Mouse (Mus musculus) adrenal gland, adult (tissue): ENCODE data around the gene Tbc1d17.

ENCODE experiments used
- DNase-seq, 2 experiments: peaks; one replicate each; pipeline ENCODE4 v3.0.0; 2022 to 2023; ENCODE audit warnings: low spot score in 1 of 2; ENCODE audit not compliant: inconsistent age in 2 of 2

Gene Tbc1d17

GRCm38 (mm10) chr7:44835373-44836015 lies 13.4 kb downstream of the Tbc1d17 start:
- no peak for DNase-seq

GRCm38 (mm10) chr7:44832763-44833162 lies 16.1 kb downstream of the Tbc1d17 start:
- DNase-seq = no peak

GRCm38 (mm10) chr7:44828706-44829105 lies 20.2 kb downstream of the Tbc1d17 start:
- DNase-seq = no peak

- DNase-seq = no peak
Measured at GRCm38 (mm10) chr7:44826771-44827170, 22.1 kb downstream of the Tbc1d17 start.

- DNase-seq = peak; percentile 78 to 93
Measured at GRCm38 (mm10) chr7:44824872-44825271, 24.0 kb downstream of the Tbc1d17 start.

- DNase-seq = no peak
Measured at GRCm38 (mm10) chr7:44823409-44823808, 25.5 kb downstream of the Tbc1d17 start.

GRCm38 (mm10) chr7:44821666-44822448 lies 27.0 kb downstream of the Tbc1d17 start:
- DNase-seq = no peak

- DNase-seq = no peak
Measured at GRCm38 (mm10) chr7:44820525-44820924, 28.4 kb downstream of the Tbc1d17 start.

- peak in 1 of 2 experiments; percentile 79 for DNase-seq
Measured at GRCm38 (mm10) chr7:44819863-44820262, 29.0 kb downstream of the Tbc1d17 start.

GRCm38 (mm10) chr7:44819391-44819790 lies 29.5 kb downstream of the Tbc1d17 start:
- no peak for DNase-seq

GRCm38 (mm10) chr7:44818751-44819235 lies 30.1 kb downstream of the Tbc1d17 start:
- DNase-seq = peak in 1 of 2 experiments; percentile 84

GRCm38 (mm10) chr7:44818164-44818563 lies 30.7 kb downstream of the Tbc1d17 start:
- no peak for DNase-seq

- peak in 1 of 2 experiments; percentile 64 for DNase-seq
Measured at GRCm38 (mm10) chr7:44817441-44817840, 31.4 kb downstream of the Tbc1d17 start.

GRCm38 (mm10) chr7:44816470-44817021 lies 32.3 kb downstream of the Tbc1d17 start, which contains the start of gene Atf5:
Atf5 (minus strand) TSS chr7:44816658.
- peak in 1 of 2 experiments; percentile 91 for DNase-seq

GRCm38 (mm10) chr7:44815721-44816469 lies 33.0 kb downstream of the Tbc1d17 start, which contains the start of the genes Nup62 and Il4i1:
Nup62 (plus strand) TSS chr7:44816088.
Il4i1 (plus strand) TSS chr7:44816387.
- peak; percentile 99 for DNase-seq

GRCm38 (mm10) chr7:44814952-44815553 lies 33.8 kb downstream of the Tbc1d17 start:
- peak; percentile 65 to 72 for DNase-seq

GRCm38 (mm10) chr7:44814423-44814822 lies 34.5 kb downstream of the Tbc1d17 start:
- peak in 1 of 2 experiments; percentile 44 for DNase-seq

- no peak for DNase-seq
Measured at GRCm38 (mm10) chr7:44813985-44814384, 34.9 kb downstream of the Tbc1d17 start.

GRCm38 (mm10) chr7:44812651-44813325 lies 36.1 kb downstream of the Tbc1d17 start:
- DNase-seq = peak in 1 of 2 experiments; percentile 28
